Mouse (Mus musculus): Measurements from ENCODE around the gene Zkscan17. TPM values are rescaled to one million over a fixed set of nuclear protein-coding genes. Genes with fewer than 3 reads are reported as not detected.

Gene Zkscan17
- total and polyA plus RNA-seq, 3 experiments, result 8.9 to 49.9 (median 36.8) TPM

GRCm38 (mm10) chr11:59538387-59538786 is 11.8 kb upstream of the Zkscan17 start:
- TF ChIP-seq USF1 (IDR thresholded peaks at IDR 0.05; ENCODE audit: low read depth, low read length) (peak; percentile 11; the same call in 1 of the 2 replicates), ZMIZ1 (IDR thresholded peaks at IDR 0.05; ENCODE audit: low read depth, low read length) (no peak), CTCF (conservative IDR thresholded peaks at IDR 0.05 in 1 of 2, IDR thresholded peaks at IDR 0.05 in 1 of 2; ENCODE audit: low read depth in 2 of 2, low read length in 2 of 2) (peak in 1 of 2 experiments; percentile 50; a peak in 2 of 4 replicates)
- DNase-seq (ENCODE audit: extremely low read depth), result no peak
- dilution Hi-C loops (cut with MboI; ENCODE audit: extremely low pct_ligation_motif_present, extremely low pct_unique_long_range_greater_than_20kb, low sequenced_read_pairs), result no loop called here
- Histone ChIP-seq H3K4me2 (ENCODE audit: insufficient read depth, low read depth, poor library complexity, severe bottlenecking) (no peak overlapping the region), H3K4me1 (ENCODE audit: control insufficient read depth in 1 of 2, insufficient read depth in 2 of 2) (peaks cover 0 to 24% of the 10 kb centered on the region in 2 experiments; a peak in 2 of 4 replicates), H3K27me3 (replicated peaks) (no peaks in the 10 kb centered on the region), H3K9me3 (replicated peaks; ENCODE audit: low read length) (peaks cover 7% of the 10 kb centered on the region), H3K27ac (ENCODE audit: insufficient read depth, low read depth) (no peak overlapping the region), H3K4me3 (replicated peaks in 1 of 3; ENCODE audit: low read depth in 2 of 3, low read length in 2 of 3, poor library complexity in 1 of 3) (no peak overlapping the region), H3K36me3 (replicated peaks in 1 of 2; ENCODE audit: control insufficient read depth in 1 of 2, insufficient read depth in 1 of 2, low read length in 1 of 2) (no peaks in the 10 kb centered on the region), H3K9ac (ENCODE audit: insufficient read depth, low read depth) (no peak overlapping the region), H3K79me2 (replicated peaks; ENCODE audit: control insufficient read depth, extremely low read depth, insufficient read depth, poor library complexity, severe bottlenecking) (no peaks in the 10 kb centered on the region)
- in situ Hi-C loops (cut with MboI; ENCODE audit: low pct_ligation_motif_present, low pct_unique_long_range_greater_than_20kb, low sequenced_read_pairs), result loop anchor here (5.0 kb wide), 1 partner anchor 49 kb away; no protein-coding TSS in a partner anchor

GRCm38 (mm10) chr11:59537218-59538130 is 10.9 kb upstream of the Zkscan17 start:
- H3K79me2 ChIP-seq (replicated peaks; ENCODE audit: control insufficient read depth, extremely low read depth, insufficient read depth, poor library complexity, severe bottlenecking), result no peaks in the 10 kb centered on the region
- peak; percentile 20 for DNase-seq (ENCODE audit: extremely low read depth)
- H3K4me2 ChIP-seq (ENCODE audit: insufficient read depth, low read depth, poor library complexity, severe bottlenecking), result no peak overlapping the region
- no peaks in the 10 kb centered on the region for H3K27me3 ChIP-seq (replicated peaks)
- H3K9ac ChIP-seq (ENCODE audit: insufficient read depth, low read depth), result no peak overlapping the region
- no peak overlapping the region for H3K4me3 ChIP-seq (replicated peaks in 1 of 3; ENCODE audit: low read depth in 2 of 3, low read length in 2 of 3, poor library complexity in 1 of 3)
- peaks cover 0 to 23% of the 10 kb centered on the region in 2 experiments; a peak in 2 of 4 replicates for H3K4me1 ChIP-seq (ENCODE audit: control insufficient read depth in 1 of 2, insufficient read depth in 2 of 2)
- no peaks in the 10 kb centered on the region for H3K36me3 ChIP-seq (replicated peaks in 1 of 2; ENCODE audit: control insufficient read depth in 1 of 2, insufficient read depth in 1 of 2, low read length in 1 of 2)
- TF ChIP-seq CTCF (conservative IDR thresholded peaks at IDR 0.05 in 1 of 2, IDR thresholded peaks at IDR 0.05 in 1 of 2; ENCODE audit: low read depth in 2 of 2, low read length in 2 of 2) (peak; percentile 47 to 66; a peak in 3 of 4 replicates), PAX5 (IDR thresholded peaks at IDR 0.05; ENCODE audit: low read length) (no peak)
- in situ Hi-C loops (cut with MboI; ENCODE audit: low pct_ligation_motif_present, low pct_unique_long_range_greater_than_20kb, low sequenced_read_pairs), result loop anchor here (5.0 kb wide), 1 partner anchor 50 kb away; no protein-coding TSS in a partner anchor
- dilution Hi-C loops (cut with MboI; ENCODE audit: extremely low pct_ligation_motif_present, extremely low pct_unique_long_range_greater_than_20kb, low sequenced_read_pairs), result no loop called here
- H3K27ac ChIP-seq (ENCODE audit: insufficient read depth, low read depth), result no peak overlapping the region
- H3K9me3 ChIP-seq (replicated peaks; ENCODE audit: low read length), result peaks cover 7% of the 10 kb centered on the region

GRCm38 (mm10) chr11:59531562-59531961 is 5.0 kb upstream of the Zkscan17 start:
- Histone ChIP-seq H3K4me2 (ENCODE audit: insufficient read depth, low read depth, poor library complexity, severe bottlenecking) (no peak overlapping the region), H3K9me3 (replicated peaks; ENCODE audit: low read length) (peaks cover 2% of the 10 kb centered on the region), H3K79me2 (replicated peaks; ENCODE audit: control insufficient read depth, extremely low read depth, insufficient read depth, poor library complexity, severe bottlenecking) (no peaks in the 10 kb centered on the region), H3K36me3 (replicated peaks in 1 of 2; ENCODE audit: control insufficient read depth in 1 of 2, insufficient read depth in 1 of 2, low read length in 1 of 2) (no peaks in the 10 kb centered on the region), H3K27ac (ENCODE audit: insufficient read depth, low read depth) (no peak overlapping the region), H3K4me3 (replicated peaks in 1 of 3; ENCODE audit: low read depth in 2 of 3, low read length in 2 of 3, poor library complexity in 1 of 3) (no peak overlapping the region), H3K9ac (ENCODE audit: insufficient read depth, low read depth) (no peak overlapping the region), H3K4me1 (ENCODE audit: control insufficient read depth in 1 of 2, insufficient read depth in 2 of 2) (peaks cover 0 to 25% of the 10 kb centered on the region in 2 experiments; a peak in 2 of 4 replicates), H3K27me3 (replicated peaks) (no peaks in the 10 kb centered on the region)
- dilution Hi-C loops (cut with MboI; ENCODE audit: extremely low pct_ligation_motif_present, extremely low pct_unique_long_range_greater_than_20kb, low sequenced_read_pairs) (no loop called here), in situ Hi-C loops (cut with MboI; ENCODE audit: low pct_ligation_motif_present, low pct_unique_long_range_greater_than_20kb, low sequenced_read_pairs) (no loop called here)
- TF ChIP-seq E2F4 (IDR thresholded peaks at IDR 0.05; ENCODE audit: insufficient replicate concordance, low read depth, low read length) (no peak), UBTF (IDR thresholded peaks at IDR 0.05; ENCODE audit: low read depth, low read length) (no peak), PAX5 (IDR thresholded peaks at IDR 0.05; ENCODE audit: low read length) (no peak), ZC3H11A (IDR thresholded peaks at IDR 0.05; ENCODE audit: low read depth, low read length) (no peak), ZKSCAN1 (IDR thresholded peaks at IDR 0.05; ENCODE audit: borderline replicate concordance, low read depth, low read length) (no peak), USF1 (IDR thresholded peaks at IDR 0.05; ENCODE audit: low read depth, low read length) (no peak), TBP (conservative IDR thresholded peaks at IDR 0.05; ENCODE audit: low read depth, low read length) (no peak), GABPA (IDR thresholded peaks at IDR 0.05; ENCODE audit: insufficient replicate concordance, low read depth, low read length) (no peak), CTCF (conservative IDR thresholded peaks at IDR 0.05 in 1 of 2, IDR thresholded peaks at IDR 0.05 in 1 of 2; ENCODE audit: low read depth in 2 of 2, low read length in 2 of 2) (no peak), ZNF384 (IDR thresholded peaks at IDR 0.05; ENCODE audit: low read depth, low read length) (no peak), TCF12 (IDR thresholded peaks at IDR 0.05; ENCODE audit: low read depth, low read length) (no peak), IRF4 (IDR thresholded peaks at IDR 0.05; ENCODE audit: low read depth, low read length) (no peak), CHD1 (IDR thresholded peaks at IDR 0.05; ENCODE audit: low read depth, low read length) (no peak), RAD21 (IDR thresholded peaks at IDR 0.05; ENCODE audit: low read depth, low read length) (no peak), SIN3A (IDR thresholded peaks at IDR 0.05; ENCODE audit: low read length) (no peak), NELFE (IDR thresholded peaks at IDR 0.05; ENCODE audit: low read depth, low read length) (no peak), MYC (IDR thresholded peaks at IDR 0.05; ENCODE audit: low read depth, low read length) (no peak)
- no peak for DNase-seq (ENCODE audit: extremely low read depth)
